Mouse (Mus musculus): ENCODE data around the gene Ptx4. TPM values are rescaled to one million over a fixed set of nuclear protein-coding genes. Genes with fewer than 3 reads are reported as not detected.
A peak's percentile ranks its signal among the peaks of the same experiment; 100 is the strongest.

Gene Ptx4
- total RNA-seq, 2 experiments from 2014 or later, result 2.2 to 6.1 TPM

GRCm38 (mm10) chr17:25096221-25096620 is 24.3 kb upstream of the Ptx4 start:
- no peak for TF ChIP-seq CTCF (IDR thresholded peaks at IDR 0.05)
- Histone ChIP-seq H3K4me3 (no peak overlapping the region), H3K27ac (no peak overlapping the region)
- DNase-seq, result no peak
- intact Hi-C loops (cut with DNase I), result no loop called here

GRCm38 (mm10) chr17:25100052-25100451 is 20.5 kb upstream of the Ptx4 start:
- no peak overlapping the region for H3K4me3 ChIP-seq
- no peak for DNase-seq
- intact Hi-C loops (cut with DNase I), result no loop called here
- H3K27ac ChIP-seq, result no peak overlapping the region
- TF ChIP-seq CTCF (IDR thresholded peaks at IDR 0.05), result no peak

GRCm38 (mm10) chr17:25101338-25101737 is 19.2 kb upstream of the Ptx4 start:
- DNase-seq, result peak; percentile 11
- H3K4me3 ChIP-seq, result no peak overlapping the region
- intact Hi-C loops (cut with DNase I), result no loop called here
- no peak for TF ChIP-seq CTCF (IDR thresholded peaks at IDR 0.05)
- H3K27ac ChIP-seq, result no peak overlapping the region

GRCm38 (mm10) chr17:25107786-25108185 is 12.8 kb upstream of the Ptx4 start:
- Histone ChIP-seq H3K4me3 (no peak overlapping the region), H3K27ac (no peak overlapping the region)
- intact Hi-C loops (cut with DNase I), result no loop called here
- DNase-seq, result no peak
- no peak for TF ChIP-seq CTCF (IDR thresholded peaks at IDR 0.05)

GRCm38 (mm10) chr17:25109578-25109977 is 11.0 kb upstream of the Ptx4 start:
- Histone ChIP-seq H3K4me3 (no peak overlapping the region), H3K27ac (no peak overlapping the region)
- intact Hi-C loops (cut with DNase I), result no loop called here
- peak; percentile 63 for DNase-seq
- TF ChIP-seq CTCF (IDR thresholded peaks at IDR 0.05), result peak; percentile 63

- DNase-seq, result no peak
- H3K4me3 ChIP-seq, result no peak overlapping the region
- no peak for TF ChIP-seq CTCF (IDR thresholded peaks at IDR 0.05)
- no peak overlapping the region for H3K27ac ChIP-seq
- intact Hi-C loops (cut with DNase I), result no loop called here
Measured at GRCm38 (mm10) chr17:25110590-25110989, 10.0 kb upstream of the Ptx4 start.

- Histone ChIP-seq H3K27ac (peak overlapping the region; percentile 85), H3K4me3 (no peak overlapping the region)
- intact Hi-C loops (cut with DNase I), result no loop called here
- no peak for DNase-seq
- no peak for TF ChIP-seq CTCF (IDR thresholded peaks at IDR 0.05)
Measured at GRCm38 (mm10) chr17:25111220-25111619, 9.3 kb upstream of the Ptx4 start.

GRCm38 (mm10) chr17:25111739-25112422 is 8.7 kb upstream of the Ptx4 start:
- TF ChIP-seq CTCF (IDR thresholded peaks at IDR 0.05), result no peak
- Histone ChIP-seq H3K27ac (peak overlapping the region; percentile 85), H3K4me3 (peak overlapping the region; percentile 40)
- intact Hi-C loops (cut with DNase I), result no loop called here
- peak; percentile 80 for DNase-seq

GRCm38 (mm10) chr17:25112423-25112810 is 8.1 kb upstream of the Ptx4 start:
- TF ChIP-seq CTCF (IDR thresholded peaks at IDR 0.05), result no peak
- no peak for DNase-seq
- Histone ChIP-seq H3K27ac (peak overlapping the region; percentile 85), H3K4me3 (peak overlapping the region; percentile 40)
- intact Hi-C loops (cut with DNase I), result no loop called here

GRCm38 (mm10) chr17:25114908-25115645 is 5.5 kb upstream of the Ptx4 start:
- DNase-seq, result no peak
- peak overlapping the region; percentile 95 for H3K27ac ChIP-seq
- TF ChIP-seq CTCF (IDR thresholded peaks at IDR 0.05), result no peak
- H3K4me3 ChIP-seq, result peak overlapping the region; percentile 78
- intact Hi-C loops (cut with DNase I), result loop anchor here (5.0 kb wide), 2 partner anchors 67 to 157 kb away; partner anchors contain the start of genes BC003965 and Ube2i

GRCm38 (mm10) chr17:25115664-25116432 is 4.7 kb upstream of the Ptx4 start, which contains the start of gene Telo2:
TSS of gene Telo2 (minus strand) at chr17:25115967.
- peak within 1 kb of the TSS; percentile 95 for H3K27ac ChIP-seq
- peak; percentile 97 for DNase-seq
- no peak for TF ChIP-seq CTCF (IDR thresholded peaks at IDR 0.05)
- intact Hi-C loops (cut with DNase I), result loop anchor here (5.0 kb wide), 2 partner anchors 66 to 156 kb away; partner anchors contain the start of genes BC003965 and Ube2i
- peak within 1 kb of the TSS; percentile 78 for H3K4me3 ChIP-seq

- TF ChIP-seq CTCF (IDR thresholded peaks at IDR 0.05), result peak; percentile 65
- Histone ChIP-seq H3K27ac (peak overlapping the region; percentile 25), H3K4me3 (no peak overlapping the region)
- DNase-seq, result no peak
- intact Hi-C loops (cut with DNase I), result loop anchor here (5.0 kb wide), 2 partner anchors 65 to 155 kb away; partner anchors contain the start of genes BC003965 and Ube2i
Measured at GRCm38 (mm10) chr17:25117263-25117662, 3.3 kb upstream of the Ptx4 start.
